Mouse (Mus musculus) hematopoietic stem cell, adult 5-6 weeks (primary cell): ENCODE data around the gene Arhgef40. TPM values are rescaled to one million over a fixed set of nuclear protein-coding genes. Genes with fewer than 3 reads are reported as not detected.
"Not testable (repeated sequence)": the region's sequence is repeated elsewhere in the genome, so short reads cannot be mapped to it uniquely, and the experiment has no call there.

Experiments
- ATAC-seq, 2 experiments: fragments of 125-278 bp in 1 of 2; replicated peaks in 1 of 2; 2 replicates each; pipeline ENCODE4 v1.8.0; 2016 to 2017; ENCODE audit warnings: inconsistent platforms in 2 of 2, mild to moderate bottlenecking in 2 of 2, moderate number of reproducible peaks in 2 of 2, low read depth in 1 of 2, moderate TSS enrichment in 1 of 2; ENCODE audit not compliant: low FRiP score in 2 of 2, poor library complexity in 2 of 2, severe bottlenecking in 2 of 2, insufficient read depth in 1 of 2, low TSS enrichment in 1 of 2
- total RNA-seq: library from RNA; stranded (forward); fragments of 172-1452, 232-1000 nt; gene quantifications from 2 replicates; pipeline ENCODE4 v1.2.3, GENCODE M21; 2017

The Arhgef40 gene
- total RNA-seq, 1 experiment from 2014 or later, result 28.4 TPM

GRCm38 (mm10) chr14:52026342-52026741 lies 41.8 kb downstream of the Arhgef40 start:
- ATAC-seq, result no peak

DNA sequence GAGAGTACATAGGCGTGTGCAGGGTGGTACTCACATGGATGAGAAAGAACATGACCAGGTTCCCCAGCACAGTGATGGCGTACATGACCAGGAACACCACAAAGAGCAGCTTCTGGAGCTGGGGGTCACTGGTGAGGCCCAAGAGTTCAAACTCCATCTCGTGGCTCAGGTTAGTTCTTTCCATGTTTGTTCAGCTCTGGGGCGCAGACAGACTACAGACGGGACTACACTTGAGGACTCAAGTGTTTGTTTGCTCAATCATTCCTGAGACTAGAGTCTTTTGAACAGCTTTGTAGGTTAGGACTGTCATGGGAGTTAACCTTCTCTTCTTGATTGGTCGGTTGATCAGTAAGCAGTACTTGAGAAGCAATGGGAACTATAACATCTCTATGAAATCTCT lies 51.4 kb downstream of the Arhgef40 start:
- no peak for ATAC-seq

DNA sequence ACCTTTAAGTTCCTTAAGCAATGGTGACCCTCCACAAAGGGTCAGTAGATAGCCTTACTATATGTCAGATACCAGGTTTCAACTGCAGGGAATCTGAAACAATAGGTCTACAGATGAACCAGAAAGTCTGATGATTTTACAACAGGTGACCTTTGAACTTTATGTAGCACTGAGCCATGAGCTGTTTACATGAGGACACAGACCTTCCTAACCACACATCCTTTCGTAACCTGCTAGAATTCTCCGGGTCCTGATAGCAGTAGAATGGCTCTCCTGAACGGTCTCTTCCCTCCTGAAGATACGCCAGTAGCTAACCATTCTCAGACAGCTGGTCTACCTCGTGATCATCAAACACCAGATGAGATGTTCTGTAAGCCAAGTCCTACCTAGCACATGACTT lies 54.8 kb downstream of the Arhgef40 start:
- ATAC-seq, result no peak

DNA sequence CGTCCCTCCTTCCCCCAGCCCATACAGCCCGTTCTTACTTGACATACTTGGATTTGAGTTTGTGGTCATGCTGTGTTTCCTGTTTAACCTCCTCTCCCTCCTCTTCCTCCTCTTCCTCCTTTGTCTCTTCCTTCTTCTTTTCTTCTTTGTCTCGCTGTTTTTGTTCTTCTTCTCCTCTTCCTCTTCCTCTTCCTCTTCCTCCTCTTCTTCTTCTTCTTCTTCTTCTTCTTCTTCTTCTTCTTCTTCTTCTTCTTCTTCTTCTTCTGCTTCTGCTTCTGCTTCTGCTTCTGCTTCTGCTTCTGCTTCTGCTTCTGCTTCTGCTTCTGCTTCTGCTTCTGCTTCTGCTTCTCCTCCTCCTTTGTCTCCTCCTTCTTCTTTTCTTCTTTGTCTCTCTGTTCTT lies 57.8 kb downstream of the Arhgef40 start, which contains the start of gene Olfr221:
TSS of gene Olfr221 (minus strand) at position 101 of the 400 bp plus-strand sequence.
- not testable (repeated sequence) for ATAC-seq

GRCm38 (mm10) chr14:52043446-52043845 lies 58.9 kb downstream of the Arhgef40 start:
- ATAC-seq, result no peak

DNA sequence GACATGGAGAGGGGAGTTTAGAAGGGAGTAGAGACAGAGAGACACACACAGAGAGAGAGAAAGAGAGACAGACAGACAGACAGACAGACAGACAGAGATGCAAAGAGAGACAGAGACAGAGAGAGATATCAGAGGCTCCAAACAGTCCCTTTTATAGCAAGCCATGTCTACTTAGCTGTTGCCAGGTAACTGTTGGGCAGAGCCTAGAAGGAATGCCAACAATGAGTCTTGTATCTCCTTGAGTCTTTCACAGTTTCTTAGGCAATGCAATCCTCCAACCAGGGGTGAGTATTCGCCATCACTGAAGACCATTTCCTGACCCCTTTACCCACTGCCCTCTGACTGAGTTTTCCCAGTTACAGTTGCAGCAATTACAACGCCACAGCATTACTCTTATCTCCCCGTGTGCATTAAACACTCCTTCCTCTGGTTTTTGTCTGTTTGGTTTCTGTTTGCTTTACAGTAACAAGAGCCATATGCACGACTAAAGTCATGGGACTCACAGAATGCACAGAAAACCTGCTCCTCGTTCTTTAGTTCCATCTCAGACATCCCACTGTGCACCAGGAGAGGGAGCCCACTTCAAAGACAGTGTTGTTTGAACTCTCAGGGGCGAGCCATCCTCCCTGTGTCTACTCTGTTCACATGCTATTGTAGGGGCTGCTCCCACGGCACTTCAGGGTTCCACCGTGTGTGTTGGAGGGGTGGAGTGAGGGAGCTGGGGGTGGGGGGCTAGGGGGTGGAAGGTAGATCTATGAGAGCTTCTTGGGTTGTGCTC lies 60.6 kb downstream of the Arhgef40 start:
- ATAC-seq, result peak; percentile 70 to 88

DNA sequence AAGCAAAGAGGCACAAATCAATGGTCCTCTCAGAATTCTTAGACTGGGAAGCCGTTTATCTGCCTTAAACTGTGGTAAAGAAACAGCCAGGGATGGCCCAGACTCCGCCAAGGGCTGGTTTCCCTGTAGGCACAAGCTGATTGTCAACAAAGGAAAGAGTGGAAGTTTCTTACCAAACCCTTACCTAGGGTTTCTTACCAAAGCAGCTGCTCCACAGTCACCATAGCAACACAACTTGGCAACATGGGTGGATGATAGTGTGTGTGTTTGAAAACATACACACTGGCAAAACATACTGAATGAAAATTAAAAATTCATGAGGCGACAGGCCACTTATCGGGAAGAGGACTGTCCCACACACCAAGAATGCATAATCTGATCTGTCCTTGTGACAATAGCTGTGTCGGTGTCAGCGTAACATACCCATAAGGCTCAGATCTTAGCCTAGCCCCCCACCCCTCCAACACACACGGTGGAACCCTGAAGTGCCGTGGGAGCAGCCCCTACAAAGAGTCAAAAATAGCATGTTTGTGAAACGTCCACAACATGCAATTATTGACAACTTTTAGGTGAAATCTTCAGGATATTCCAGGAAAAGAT lies 61.5 kb downstream of the Arhgef40 start:
- ATAC-seq, result no peak

- not testable (repeated sequence) for ATAC-seq
Observed at GRCm38 (mm10) chr14:52052720-52053119, 68.2 kb downstream of the Arhgef40 start.

Other genes starting within 250 kb of the Arhgef40 start
- not detected in 2 replicates for gene Ang4, start 211.1 kb upstream of the Arhgef40 start, total RNA-seq
- not detected in 2 replicates for gene AY358078, start 184.7 kb upstream of the Arhgef40 start, total RNA-seq
- gene Ear6, start 131.0 kb upstream of the Arhgef40 start, total RNA-seq, result 3.5 and 20.1 TPM in 2 replicates
- 16.8 and 25.1 TPM in 2 replicates for gene Mettl17, start 99.9 kb upstream of the Arhgef40 start, total RNA-seq
- gene Slc39a2, start 91.8 kb upstream of the Arhgef40 start, total RNA-seq, result not detected in 2 replicates
- 4.1 and 8.0 TPM in 2 replicates for gene Ndrg2, start 70.6 kb upstream of the Arhgef40 start, total RNA-seq
- not detected in 2 replicates for gene Tppp2, start 66.3 kb upstream of the Arhgef40 start, total RNA-seq
- not detected in 2 replicates for gene Rnase13, start 61.9 kb upstream of the Arhgef40 start, total RNA-seq
- not detected in 2 replicates for gene Tmem253, start 30.9 kb downstream of the Arhgef40 start, total RNA-seq
- gene Zfp219, start 36.0 kb downstream of the Arhgef40 start, total RNA-seq, result 15.8 TPM in 2 replicates
- gene Olfr221, start 57.7 kb downstream of the Arhgef40 start, total RNA-seq, result not detected in 2 replicates
- 549 and 665 TPM in 2 replicates for gene Hnrnpc, start 119.3 kb downstream of the Arhgef40 start, total RNA-seq
- gene Rpgrip1, start 126.0 kb downstream of the Arhgef40 start, total RNA-seq, result 18.8 and 48.5 TPM in 2 replicates
- gene Supt16, start 212.7 kb downstream of the Arhgef40 start, total RNA-seq, result 191 and 251 TPM in 2 replicates